Mouse (Mus musculus): ENCODE measurements around the gene Hist1h3a.
A peak's percentile ranks its signal among the peaks of the same experiment; 100 is the strongest.

The Hist1h3a gene

GRCm38 (mm10) chr13:23739069-23739921, 22.9 kb downstream of the Hist1h3a start:
- Histone ChIP-seq H3K27me3 (ENCODE audit: insufficient read depth, low read length) (no peaks in the 10 kb centered on the region), H3K4me3 (replicated peaks; ENCODE audit: low read length) (peak overlapping the region; percentile 81), H3K36me3 (ENCODE audit: insufficient read depth, low read length) (no peaks in the 10 kb centered on the region), H3K9me3 (ENCODE audit: low read length) (no peaks in the 10 kb centered on the region), H3K4me1 (replicated peaks; ENCODE audit: low read depth, low read length) (peaks cover 28% of the 10 kb centered on the region)
- TF ChIP-seq POU5F1 (IDR thresholded peaks at IDR 0.05; ENCODE audit: borderline replicate concordance, low read length) (no peak), CTCF (conservative IDR thresholded peaks at IDR 0.05; ENCODE audit: low read length) (no peak), NANOG (IDR thresholded peaks at IDR 0.05; ENCODE audit: borderline replicate concordance, low read length) (0 out of 2 replicates have a peak, but pooled peaks have one; percentile 26)

GRCm38 (mm10) chr13:23738677-23739068, 23.5 kb downstream of the Hist1h3a start, which contains the start of gene Hist1h1c:
Hist1h1c (plus strand) TSS chr13:23738808.
- H3K27me3 ChIP-seq (ENCODE audit: insufficient read depth, low read length) = no peaks in the 10 kb centered on the region
- TF ChIP-seq NANOG (IDR thresholded peaks at IDR 0.05; ENCODE audit: borderline replicate concordance, low read length) (no peak), POU5F1 (IDR thresholded peaks at IDR 0.05; ENCODE audit: borderline replicate concordance, low read length) (no peak), CTCF (conservative IDR thresholded peaks at IDR 0.05; ENCODE audit: low read length) (no peak)
- H3K9me3 ChIP-seq (ENCODE audit: low read length) = no peaks in the 10 kb centered on the region
- H3K4me1 ChIP-seq (replicated peaks; ENCODE audit: low read depth, low read length) = peaks cover 22% of the 10 kb centered on the region
- peak within 1 kb of the TSS; percentile 81 for H3K4me3 ChIP-seq (replicated peaks; ENCODE audit: low read length)
- no peaks in the 10 kb centered on the region for H3K36me3 ChIP-seq (ENCODE audit: insufficient read depth, low read length)

- H3K36me3 ChIP-seq (ENCODE audit: insufficient read depth, low read length) = no peaks in the 10 kb centered on the region
- peak overlapping the region; percentile 81 for H3K4me3 ChIP-seq (replicated peaks; ENCODE audit: low read length)
- H3K4me1 ChIP-seq (replicated peaks; ENCODE audit: low read depth, low read length) = peaks cover 16% of the 10 kb centered on the region
- no peaks in the 10 kb centered on the region for H3K9me3 ChIP-seq (ENCODE audit: low read length)
- no peaks in the 10 kb centered on the region for H3K27me3 ChIP-seq (ENCODE audit: insufficient read depth, low read length)
- no peak for TF ChIP-seq CTCF (conservative IDR thresholded peaks at IDR 0.05; ENCODE audit: low read length)
- TF ChIP-seq NANOG (IDR thresholded peaks at IDR 0.05; ENCODE audit: borderline replicate concordance, low read length) = no peak
- TF ChIP-seq POU5F1 (IDR thresholded peaks at IDR 0.05; ENCODE audit: borderline replicate concordance, low read length) = no peak
Measured at GRCm38 (mm10) chr13:23738041-23738440, 24.1 kb downstream of the Hist1h3a start.

- H3K4me1 ChIP-seq (replicated peaks; ENCODE audit: low read depth, low read length) = peaks cover 13% of the 10 kb centered on the region
- no peaks in the 10 kb centered on the region for H3K9me3 ChIP-seq (ENCODE audit: low read length)
- no peaks in the 10 kb centered on the region for H3K27me3 ChIP-seq (ENCODE audit: insufficient read depth, low read length)
- no peak for TF ChIP-seq POU5F1 (IDR thresholded peaks at IDR 0.05; ENCODE audit: borderline replicate concordance, low read length)
- no peak for TF ChIP-seq NANOG (IDR thresholded peaks at IDR 0.05; ENCODE audit: borderline replicate concordance, low read length)
- TF ChIP-seq CTCF (conservative IDR thresholded peaks at IDR 0.05; ENCODE audit: low read length) = no peak
- H3K36me3 ChIP-seq (ENCODE audit: insufficient read depth, low read length) = no peaks in the 10 kb centered on the region
- H3K4me3 ChIP-seq (replicated peaks; ENCODE audit: low read length) = no peak overlapping the region
Measured at GRCm38 (mm10) chr13:23737091-23737490, 25.1 kb downstream of the Hist1h3a start.

GRCm38 (mm10) chr13:23732156-23732804, 29.9 kb downstream of the Hist1h3a start:
- TF ChIP-seq CTCF (conservative IDR thresholded peaks at IDR 0.05; ENCODE audit: low read length) (peak; percentile 68), NANOG (IDR thresholded peaks at IDR 0.05; ENCODE audit: borderline replicate concordance, low read length) (no peak), POU5F1 (IDR thresholded peaks at IDR 0.05; ENCODE audit: borderline replicate concordance, low read length) (no peak)
- no peaks in the 10 kb centered on the region for H3K36me3 ChIP-seq (ENCODE audit: insufficient read depth, low read length)
- H3K27me3 ChIP-seq (ENCODE audit: insufficient read depth, low read length) = peaks cover 15% of the 10 kb centered on the region
- no peak overlapping the region for H3K4me3 ChIP-seq (replicated peaks; ENCODE audit: low read length)
- no peaks in the 10 kb centered on the region for H3K9me3 ChIP-seq (ENCODE audit: low read length)
- H3K4me1 ChIP-seq (replicated peaks; ENCODE audit: low read depth, low read length) = peaks cover 9% of the 10 kb centered on the region

- Histone ChIP-seq H3K4me1 (replicated peaks; ENCODE audit: low read depth, low read length) (peaks cover 5% of the 10 kb centered on the region; the same call in 1 of the 2 replicates), H3K9me3 (ENCODE audit: low read length) (no peaks in the 10 kb centered on the region), H3K4me3 (replicated peaks; ENCODE audit: low read length) (no peak overlapping the region), H3K27me3 (ENCODE audit: insufficient read depth, low read length) (peaks cover 17% of the 10 kb centered on the region), H3K36me3 (ENCODE audit: insufficient read depth, low read length) (no peaks in the 10 kb centered on the region)
- TF ChIP-seq CTCF (conservative IDR thresholded peaks at IDR 0.05; ENCODE audit: low read length) (no peak), POU5F1 (IDR thresholded peaks at IDR 0.05; ENCODE audit: borderline replicate concordance, low read length) (no peak), NANOG (IDR thresholded peaks at IDR 0.05; ENCODE audit: borderline replicate concordance, low read length) (no peak)
Measured at GRCm38 (mm10) chr13:23730479-23730878, 31.7 kb downstream of the Hist1h3a start.

GRCm38 (mm10) chr13:23729706-23730105, 32.5 kb downstream of the Hist1h3a start:
- no peaks in the 10 kb centered on the region for H3K9me3 ChIP-seq (ENCODE audit: low read length)
- peaks cover 5% of the 10 kb centered on the region; the same call in 1 of the 2 replicates for H3K4me1 ChIP-seq (replicated peaks; ENCODE audit: low read depth, low read length)

GRCm38 (mm10) chr13:23729192-23729525, 33.0 kb downstream of the Hist1h3a start:
- TF ChIP-seq CTCF (conservative IDR thresholded peaks at IDR 0.05; ENCODE audit: low read length) (no peak), POU5F1 (IDR thresholded peaks at IDR 0.05; ENCODE audit: borderline replicate concordance, low read length) (no peak), NANOG (IDR thresholded peaks at IDR 0.05; ENCODE audit: borderline replicate concordance, low read length) (no peak)
- Histone ChIP-seq H3K4me1 (replicated peaks; ENCODE audit: low read depth, low read length) (peaks cover 5% of the 10 kb centered on the region; the same call in 1 of the 2 replicates), H3K36me3 (ENCODE audit: insufficient read depth, low read length) (no peaks in the 10 kb centered on the region), H3K4me3 (replicated peaks; ENCODE audit: low read length) (no peak overlapping the region), H3K27me3 (ENCODE audit: insufficient read depth, low read length) (peaks cover 17% of the 10 kb centered on the region), H3K9me3 (ENCODE audit: low read length) (no peaks in the 10 kb centered on the region)

More at GRCm38 (mm10) chr13:23729706-23730105, 32.5 kb downstream of the Hist1h3a start:
- Histone ChIP-seq H3K27me3 (ENCODE audit: insufficient read depth, low read length) (peaks cover 17% of the 10 kb centered on the region), H3K36me3 (ENCODE audit: insufficient read depth, low read length) (no peaks in the 10 kb centered on the region), H3K4me3 (replicated peaks; ENCODE audit: low read length) (no peak overlapping the region)
- TF ChIP-seq CTCF (conservative IDR thresholded peaks at IDR 0.05; ENCODE audit: low read length) (no peak), POU5F1 (IDR thresholded peaks at IDR 0.05; ENCODE audit: borderline replicate concordance, low read length) (no peak), NANOG (IDR thresholded peaks at IDR 0.05; ENCODE audit: borderline replicate concordance, low read length) (no peak)

Data from E14TG2a.4 (cell line).